Mouse (Mus musculus): ENCODE measurements around the gene Cabp1.

- TF ChIP-seq CTCF (IDR thresholded peaks at IDR 0.05; ENCODE audit: low read depth) (peak; percentile 97), EP300 (optimal IDR thresholded peaks at IDR 0.05) (no peak)
Observed at GRCm38 (mm10) chr5:115125211-115125871, 68.8 kb downstream of the Cabp1 start.

All from stomach, postnatal 0 days (tissue).